Mouse (Mus musculus): ENCODE results near the gene Icosl.

GRCm38 (mm10) chr10:78127046-78127870 is 58.2 kb downstream of the Icosl start:
- no peak for TF ChIP-seq POLR2A (IDR thresholded peaks at IDR 0.05; ENCODE audit: borderline replicate concordance, insufficient read depth, low read length)
- TF ChIP-seq CTCF (IDR thresholded peaks at IDR 0.05; ENCODE audit: borderline replicate concordance, insufficient read depth, low read depth, low read length): no peak

Data from cerebellum, adult 2 months (tissue).